Mouse (Mus musculus) testis, postnatal 14 days (tissue): ENCODE results near the gene Trappc4.
A peak's percentile ranks its signal among the peaks of the same experiment; 100 is the strongest.
"Not testable (repeated sequence)": the region's sequence is repeated elsewhere in the genome, so short reads cannot be mapped to it uniquely, and the experiment has no call there.

Experiments used
- DNase-seq: peaks from one replicate; pipeline ENCODE4 v3.0.0; 2021; ENCODE audit warnings: low spot score

The Trappc4 gene

DNA sequence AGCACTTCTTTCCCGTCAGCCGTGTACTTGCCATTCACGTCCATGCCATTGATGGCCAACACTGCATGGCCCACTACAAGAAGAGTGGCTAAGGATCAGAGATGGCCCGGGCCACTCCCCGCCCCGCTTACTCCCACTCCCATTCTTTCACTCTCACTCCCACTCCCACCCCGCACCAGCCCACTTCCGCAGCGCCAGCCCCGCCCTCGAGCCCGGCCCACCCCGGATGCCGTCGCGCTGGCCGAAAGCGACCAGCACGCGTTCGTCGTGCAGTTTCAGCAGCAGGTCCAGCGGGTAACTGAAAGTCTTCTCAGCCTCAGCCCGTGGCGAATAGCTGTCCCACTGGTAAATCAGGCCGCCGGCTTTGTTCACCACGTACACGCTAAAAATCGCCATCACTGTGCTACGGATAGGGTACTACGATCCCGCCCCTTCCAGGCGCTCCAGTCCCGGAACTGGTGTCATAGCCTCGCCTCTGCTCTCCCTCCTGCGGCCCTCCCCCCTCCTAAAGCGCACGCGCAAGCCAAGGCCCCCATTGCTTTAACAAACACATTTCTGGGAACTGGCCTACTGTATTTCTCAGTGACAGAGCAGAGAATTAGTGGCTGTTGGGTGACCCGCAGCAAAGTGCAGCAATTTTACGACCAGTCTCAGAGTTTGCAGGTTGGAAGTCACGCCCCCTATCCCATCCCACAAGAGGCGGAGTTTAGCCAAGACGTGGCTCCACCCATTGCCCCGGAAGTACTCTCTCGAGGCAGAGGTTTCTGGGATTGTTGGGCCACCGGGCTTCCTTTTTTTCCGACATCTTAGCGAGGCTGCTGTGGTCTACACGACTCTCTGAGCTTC, at the start of gene Trappc4, which contains the start of gene Rps25:
Trappc4 (minus strand) TSS at position 695 of the 846 bp plus-strand sequence.
Rps25 (plus strand) TSS at position 234 of the 846 bp plus-strand sequence.
- DNase-seq = peak; percentile 92

DNA sequence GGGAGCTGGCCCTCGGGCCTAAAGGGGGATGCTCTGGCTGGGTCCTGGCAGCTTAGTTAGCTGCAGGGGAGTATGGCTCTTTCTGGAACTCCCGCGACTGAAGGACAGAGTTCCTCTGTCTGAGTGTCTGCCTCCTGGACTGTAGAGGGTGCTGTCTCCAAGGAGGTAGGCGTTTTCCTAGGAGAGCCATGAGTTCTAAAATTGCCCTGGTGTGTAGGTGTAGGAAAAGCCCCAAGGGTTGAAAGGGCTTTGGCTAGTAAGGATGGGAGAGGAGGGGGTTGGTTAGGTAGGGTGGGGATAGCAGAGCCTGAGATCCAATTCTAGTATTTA, 47.5 kb upstream of the Trappc4 start, which contains the start of gene Upk2:
Upk2 (minus strand) TSS at position 86 of the 330 bp plus-strand sequence.
- no peak for DNase-seq

DNA sequence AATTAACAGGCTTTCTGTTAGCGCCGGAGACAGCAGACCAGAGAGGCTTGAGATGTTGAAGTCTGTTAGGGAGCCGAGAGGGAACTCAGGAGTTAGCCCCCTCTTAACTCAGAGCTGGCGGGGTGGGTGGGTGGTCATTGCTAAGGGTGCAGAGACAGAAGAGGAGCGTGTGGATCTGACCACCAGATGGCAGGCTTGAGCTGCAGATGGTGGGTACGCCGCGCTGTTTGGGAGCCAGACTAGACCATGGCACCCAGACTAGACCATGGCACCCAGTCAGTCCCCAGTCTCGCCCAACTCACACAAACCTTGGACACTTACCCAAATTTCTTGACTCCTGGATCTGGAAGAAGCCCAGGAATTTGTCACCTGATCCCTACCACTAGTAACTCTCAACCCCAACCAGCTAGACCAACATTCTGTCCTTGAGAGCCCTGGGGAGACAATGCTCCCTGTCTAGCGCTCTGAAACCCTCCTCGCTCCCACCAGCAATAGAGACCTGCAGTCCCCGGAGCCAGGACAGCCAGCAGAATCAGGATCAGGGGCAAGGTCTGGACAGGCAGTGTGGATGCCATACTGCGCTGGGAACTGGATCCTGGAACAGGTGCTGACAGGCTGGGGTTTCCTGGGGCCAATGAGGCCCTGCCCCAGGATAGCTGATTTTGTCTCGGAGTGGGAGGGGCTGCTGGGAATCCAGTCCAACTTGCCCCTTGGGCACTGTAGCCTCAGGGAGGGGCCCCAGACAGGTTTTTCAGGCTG, 46.9 kb upstream of the Trappc4 start:
- DNase-seq = peak; percentile 77

DNA sequence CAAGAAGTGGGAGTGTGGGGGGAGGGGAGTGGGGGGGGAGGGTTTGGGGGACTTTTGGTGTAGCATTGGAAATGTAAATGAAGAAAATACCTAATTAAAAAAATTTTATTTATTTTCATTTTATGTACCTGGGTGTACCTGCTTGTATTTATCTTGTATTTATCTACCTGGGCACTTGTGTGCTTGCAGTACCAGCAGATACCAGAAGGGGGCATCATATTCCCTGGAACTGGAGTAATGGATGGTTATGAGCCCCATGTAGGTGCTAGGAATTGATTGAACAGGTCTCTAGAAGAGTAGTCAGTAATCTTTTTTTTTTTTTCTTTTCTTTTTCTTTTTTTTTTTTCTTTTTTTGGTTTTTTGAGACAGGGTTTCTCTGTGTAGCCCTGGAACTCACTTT, 43.0 kb upstream of the Trappc4 start:
- DNase-seq = peak; percentile 45

DNA sequence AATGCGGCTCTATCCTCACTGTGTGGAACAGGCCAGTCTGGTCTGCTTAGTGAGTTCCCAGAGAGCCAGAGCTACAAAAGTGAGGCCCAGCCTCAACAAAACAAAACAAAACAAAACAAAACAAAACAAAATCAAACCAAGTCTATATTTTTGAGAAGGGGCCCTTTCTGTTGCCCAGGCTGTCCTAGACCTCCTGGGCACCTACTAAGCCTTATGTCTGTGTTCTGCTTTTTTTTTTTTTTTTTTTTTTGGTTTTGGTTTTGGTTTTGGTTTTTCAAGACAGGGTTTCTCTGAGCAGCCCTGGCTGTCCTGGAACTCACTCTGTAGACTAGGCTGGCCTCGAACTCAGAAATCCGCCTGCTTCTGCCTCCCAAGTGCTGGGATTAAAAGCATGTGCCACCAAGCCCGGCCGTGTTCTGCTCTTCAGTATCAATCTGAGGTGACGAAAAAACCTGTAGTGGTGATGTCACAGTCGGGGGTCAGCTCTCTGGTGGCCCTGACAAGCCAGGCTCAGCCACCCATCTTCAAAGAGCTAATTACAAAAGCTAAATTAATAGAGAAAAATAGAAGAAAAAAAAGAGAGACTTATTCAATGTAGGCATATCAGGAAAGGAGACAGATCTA, 37.1 kb upstream of the Trappc4 start:
- not testable (repeated sequence) for DNase-seq

DNA sequence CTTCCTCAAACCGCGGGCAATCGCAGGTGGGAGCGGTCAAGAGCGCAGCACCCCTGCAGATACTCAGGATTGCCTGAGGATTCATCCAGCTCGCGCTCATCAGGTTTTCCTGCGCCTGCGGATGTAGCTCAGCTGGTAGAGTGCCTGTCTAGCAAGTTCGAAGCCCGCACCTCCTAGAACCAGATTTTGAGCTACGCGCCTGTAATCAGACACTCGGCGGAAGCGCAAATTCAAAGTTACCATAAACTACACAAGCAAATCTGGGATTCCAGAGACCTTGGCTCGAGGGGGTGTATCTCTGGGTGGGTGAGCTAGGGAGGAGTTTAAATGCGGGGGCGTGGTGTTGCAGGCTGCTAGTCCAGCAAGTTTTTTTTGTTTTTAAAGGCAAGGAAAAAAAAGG, 33.6 kb upstream of the Trappc4 start, which contains the start of gene Foxr1:
Foxr1 (minus strand) TSS at position 176 of the 400 bp plus-strand sequence.
- DNase-seq = peak; percentile 64

DNA sequence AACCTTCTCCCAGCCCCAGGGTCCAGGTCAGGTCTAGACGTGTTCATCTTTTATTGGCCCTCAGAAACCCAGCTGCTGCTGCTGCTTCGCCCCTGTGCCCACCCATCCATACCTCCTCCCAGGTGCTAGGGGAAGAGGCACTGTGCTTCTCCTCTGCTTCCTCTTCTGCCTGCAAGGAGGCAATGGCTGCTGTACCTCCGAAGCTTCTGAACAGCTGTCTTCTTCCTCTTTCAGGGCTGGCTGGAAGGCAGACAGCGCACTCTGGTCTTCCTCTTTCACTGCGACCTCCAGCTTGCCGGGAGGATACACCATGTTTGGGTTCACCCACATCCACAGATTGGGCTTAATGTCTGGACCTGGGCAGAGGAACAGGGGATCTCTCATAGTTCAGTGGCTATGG, 28.3 kb upstream of the Trappc4 start:
- no peak for DNase-seq

DNA sequence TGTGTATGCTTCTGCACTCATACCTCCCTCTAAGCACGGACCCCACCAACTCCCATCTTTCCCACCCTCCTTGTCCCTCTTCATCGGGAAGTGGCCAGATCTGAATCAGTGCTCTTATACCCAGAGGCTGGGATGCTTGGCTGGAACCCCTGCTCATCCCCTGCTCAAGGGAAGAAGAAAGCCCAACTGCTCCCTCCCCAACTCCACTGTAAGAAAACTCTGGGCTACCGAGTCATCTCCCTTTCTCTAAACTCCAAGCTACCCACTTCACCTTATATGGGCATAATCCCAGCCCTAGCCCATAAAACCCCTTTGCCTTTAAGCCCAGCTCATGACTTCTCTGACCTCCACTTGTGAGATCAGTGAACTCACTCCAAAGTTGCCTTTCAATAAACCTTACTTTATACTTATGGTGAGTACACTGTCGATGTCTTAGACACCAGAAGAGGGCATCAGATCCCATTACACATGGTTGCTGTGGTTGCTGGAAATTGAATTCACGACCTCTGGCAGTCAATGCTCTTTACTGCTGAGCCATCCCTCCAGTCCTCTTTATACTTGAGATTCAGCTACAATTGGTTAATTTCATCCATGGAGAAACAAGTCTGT, 25.3 kb upstream of the Trappc4 start:
- DNase-seq = no peak

DNA sequence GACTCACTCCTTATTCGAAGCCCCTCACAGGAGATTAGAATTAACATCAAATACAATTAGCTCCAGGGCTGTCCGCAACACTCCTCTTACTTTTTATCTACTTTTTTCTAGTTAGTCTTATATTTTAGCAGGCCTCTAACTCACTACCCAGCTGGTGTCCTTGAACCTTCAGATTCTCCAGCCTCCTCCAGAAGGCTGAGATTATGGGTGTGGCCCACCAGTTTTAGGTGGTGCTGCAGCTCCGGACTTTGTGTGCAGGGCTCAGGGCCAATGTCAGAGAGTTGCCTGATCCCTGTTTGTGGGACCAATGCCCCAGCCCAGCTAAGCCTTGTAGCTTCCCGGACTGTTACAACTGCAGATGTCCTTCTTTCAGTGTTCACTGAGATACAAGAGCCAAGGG, 16.2 kb upstream of the Trappc4 start:
- no peak for DNase-seq

DNA sequence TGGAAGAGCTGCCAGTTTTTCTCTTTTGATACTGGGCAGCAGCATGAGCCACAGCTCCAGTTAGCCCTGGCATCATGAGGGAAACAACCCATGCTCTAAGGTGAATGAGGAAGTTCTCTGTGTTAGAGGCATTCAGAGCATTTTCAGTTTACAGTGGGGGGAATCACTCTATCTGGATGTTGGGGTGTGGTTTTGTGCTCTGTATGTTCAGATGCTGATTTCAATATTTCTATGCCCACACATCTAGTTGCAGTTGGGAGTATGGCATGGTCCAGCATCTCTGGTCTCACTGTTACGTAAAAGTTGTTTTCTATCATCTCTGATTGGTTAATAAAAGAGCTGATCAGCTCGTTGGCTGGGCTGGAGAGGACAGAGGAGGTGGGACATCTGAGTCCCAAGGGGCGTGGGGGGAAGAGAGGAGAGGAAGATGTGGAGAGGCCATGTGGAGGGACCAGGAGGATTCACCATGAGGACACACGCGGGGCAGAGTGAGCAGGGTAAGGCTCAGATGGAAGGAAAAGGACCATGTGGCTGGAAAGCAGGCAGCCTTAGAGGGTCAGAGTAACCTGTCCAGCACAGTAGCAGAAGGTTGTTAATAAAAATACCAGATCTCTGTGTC, 13.0 kb upstream of the Trappc4 start:
- DNase-seq = no peak

DNA sequence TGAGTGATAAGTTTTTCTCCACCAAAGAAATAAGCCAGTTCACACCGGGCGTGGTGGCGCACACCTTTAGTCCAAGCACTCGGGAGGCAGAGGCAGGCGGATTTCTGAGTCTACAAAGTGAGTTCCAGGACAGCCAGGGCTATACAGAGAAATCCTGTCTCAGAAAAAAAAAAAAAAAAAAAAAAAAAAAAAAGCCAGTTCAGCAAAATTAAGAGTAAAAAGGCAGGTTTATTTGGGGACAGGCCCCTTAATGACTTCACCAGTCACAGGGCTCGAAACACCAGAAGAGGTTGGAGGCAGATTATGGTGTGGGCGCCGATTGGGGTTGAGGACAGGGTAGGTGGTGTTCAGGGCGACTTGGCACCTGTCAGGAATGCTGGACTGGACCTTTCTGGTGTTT, 12.3 kb upstream of the Trappc4 start:
- not testable (repeated sequence) for DNase-seq

DNA sequence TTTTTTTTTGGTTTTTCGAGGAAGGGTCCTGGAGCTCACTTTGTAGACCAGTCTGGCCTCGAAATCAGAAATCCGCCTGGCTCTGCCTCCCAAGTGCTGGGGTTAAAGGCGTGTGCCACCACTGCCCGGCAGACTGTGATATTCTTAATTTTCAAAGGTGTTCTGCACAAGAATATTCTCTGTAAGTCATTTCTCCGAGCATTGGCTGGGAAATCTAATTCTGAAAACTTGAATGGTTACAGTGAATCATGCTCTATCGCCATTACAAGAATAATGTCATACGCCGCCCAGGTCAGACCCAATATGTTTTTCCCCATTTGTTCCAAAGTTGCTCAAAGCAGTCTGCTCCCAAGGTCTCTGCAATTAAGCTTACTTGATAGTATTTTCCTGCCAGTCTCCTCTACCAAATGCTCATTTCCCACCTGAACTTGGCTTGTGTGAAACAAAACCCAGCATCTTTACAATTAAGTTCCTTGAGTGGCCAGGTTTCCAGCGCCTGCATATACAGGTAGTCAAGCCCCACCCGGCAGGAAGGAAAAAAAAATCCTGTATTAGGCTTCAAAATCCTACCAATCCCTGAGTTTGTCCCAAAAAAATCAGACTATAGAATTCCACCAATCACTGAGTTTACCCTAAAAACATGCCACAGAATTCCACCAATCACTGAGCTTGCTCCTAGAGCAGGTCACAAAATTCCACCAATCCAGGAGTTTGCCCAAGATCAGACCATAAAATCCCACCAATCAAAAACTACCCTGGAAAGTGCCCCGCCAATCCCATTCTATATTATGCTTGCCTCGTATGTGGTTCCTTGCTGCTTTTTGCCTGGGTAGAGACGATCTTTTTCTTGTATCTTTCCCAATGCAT, 11.4 kb upstream of the Trappc4 start, which contains the start of gene Ccdc84:
Ccdc84 (minus strand) TSS at position 51 of the 867 bp plus-strand sequence.
- DNase-seq = peak; percentile 81

DNA sequence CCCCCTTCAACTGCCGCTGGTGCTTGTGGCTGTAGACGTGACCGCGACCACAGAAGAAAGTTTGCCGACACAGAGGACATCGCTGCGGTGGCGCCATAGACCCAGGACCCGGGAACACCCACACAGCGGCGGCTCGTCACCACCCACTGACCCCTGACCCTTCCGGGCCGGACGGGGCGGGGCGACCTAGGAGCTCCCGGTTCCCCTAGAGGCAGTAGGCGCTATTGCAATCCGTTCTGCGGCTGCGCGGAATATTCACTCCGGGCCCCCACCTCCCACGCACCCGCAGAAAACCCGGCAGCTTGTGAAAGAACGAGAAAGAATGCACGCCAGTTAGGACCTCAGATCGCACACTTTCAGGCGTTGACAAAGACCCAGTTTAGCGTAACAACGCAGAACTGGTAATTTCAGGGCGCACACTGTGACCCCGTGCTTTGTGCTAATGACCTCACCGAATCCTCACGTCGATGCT, 10.5 kb upstream of the Trappc4 start:
- peak; percentile 93 for DNase-seq

DNA sequence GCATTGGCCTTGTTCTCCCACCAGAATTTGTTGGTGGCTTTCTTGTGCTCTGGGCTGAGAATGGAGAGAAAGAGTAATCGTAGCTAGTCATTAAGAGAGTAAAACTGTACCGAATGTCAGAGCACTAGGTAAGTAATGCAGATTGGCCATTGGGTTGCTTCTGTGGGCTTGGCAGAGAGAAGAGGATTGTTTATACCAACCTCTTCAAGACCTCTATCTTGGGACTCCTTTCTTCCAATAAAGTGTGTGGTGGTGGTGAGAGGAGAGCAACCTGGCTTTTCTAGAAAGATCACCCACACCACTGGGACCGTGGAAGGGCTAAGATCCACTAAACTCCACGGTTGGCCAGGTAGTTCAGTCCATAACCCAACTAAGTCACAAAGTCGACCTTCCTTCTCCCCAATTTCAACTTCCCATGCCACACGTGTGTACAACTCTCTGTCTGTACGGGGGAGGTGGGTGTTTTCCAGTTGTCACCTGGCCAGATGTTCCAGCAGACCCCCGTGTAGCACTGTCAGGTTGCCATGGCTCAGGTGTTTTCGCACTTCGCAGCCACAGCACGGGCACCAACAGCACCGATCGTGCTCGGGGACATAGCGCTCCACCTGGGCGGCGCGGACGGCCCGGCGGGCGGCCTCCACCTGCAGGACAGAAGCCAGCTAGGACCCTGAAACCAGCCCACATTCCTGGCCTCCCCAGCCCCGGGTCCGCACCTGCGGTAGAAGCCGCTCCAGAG, 9.9 kb upstream of the Trappc4 start:
- DNase-seq = no peak

DNA sequence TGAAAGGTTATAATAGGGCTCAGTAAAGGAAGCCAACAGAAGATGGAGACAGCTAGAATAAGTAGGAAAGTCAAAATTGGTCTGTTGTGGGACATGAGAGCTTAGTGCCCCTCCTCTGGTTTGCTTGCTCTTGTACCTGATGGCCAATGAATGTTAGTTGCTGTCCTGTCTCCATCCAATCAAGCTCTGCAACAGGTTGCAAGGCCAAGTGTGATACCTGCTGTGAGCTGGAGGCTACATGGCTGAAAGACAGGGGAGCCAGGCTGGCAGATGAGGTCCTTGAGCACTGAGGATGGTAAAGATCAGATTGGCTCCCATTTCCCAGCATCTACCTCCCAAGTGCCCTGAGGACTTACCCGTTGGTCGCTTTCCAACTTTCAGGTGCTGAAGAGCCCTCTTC, 5.4 kb upstream of the Trappc4 start:
- DNase-seq = no peak

DNA sequence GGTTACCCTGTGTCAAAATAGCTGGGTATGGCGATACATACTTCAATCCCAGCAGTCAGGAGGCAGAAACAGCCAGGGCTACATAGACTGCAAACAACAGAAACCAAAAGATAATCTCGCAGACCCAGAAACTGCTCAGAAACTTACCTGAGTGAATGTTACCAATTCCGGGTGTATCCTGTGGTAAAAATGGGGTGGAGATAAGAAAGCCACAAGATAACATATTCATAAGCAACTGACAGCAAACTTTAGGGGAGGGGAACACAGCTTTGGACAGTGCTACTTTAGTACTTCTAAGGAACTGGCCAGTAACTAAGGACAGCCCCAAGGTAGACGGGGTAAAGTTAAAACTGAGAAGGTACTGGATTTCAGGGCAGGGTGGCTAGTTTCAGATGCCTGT, 4.9 kb upstream of the Trappc4 start:
- no peak for DNase-seq

DNA sequence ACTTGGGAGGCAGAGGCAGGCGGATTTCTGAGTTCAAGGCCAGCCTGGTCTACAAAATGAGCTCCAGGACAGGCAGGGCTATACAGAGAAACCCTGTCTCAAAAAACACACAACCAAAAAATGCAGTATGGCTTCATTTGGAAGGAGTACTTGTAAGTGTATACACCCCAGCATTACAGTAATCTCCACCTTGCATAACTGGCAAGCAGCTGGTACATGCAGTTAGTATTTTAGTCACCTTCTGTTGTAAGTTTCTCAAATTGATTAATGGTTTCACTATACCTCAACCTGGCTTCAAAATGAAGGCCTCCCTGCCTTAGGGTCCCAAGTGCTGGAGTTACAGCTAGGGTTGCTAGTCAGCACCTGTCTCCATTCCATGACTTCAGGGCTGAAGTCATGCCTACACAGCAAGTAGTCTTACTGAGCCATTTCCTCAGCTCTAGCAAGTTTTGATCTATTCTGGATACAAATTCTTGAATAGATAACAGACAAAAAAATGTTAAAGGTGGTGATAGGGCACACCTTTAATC, 4.3 kb upstream of the Trappc4 start:
- no peak for DNase-seq

DNA sequence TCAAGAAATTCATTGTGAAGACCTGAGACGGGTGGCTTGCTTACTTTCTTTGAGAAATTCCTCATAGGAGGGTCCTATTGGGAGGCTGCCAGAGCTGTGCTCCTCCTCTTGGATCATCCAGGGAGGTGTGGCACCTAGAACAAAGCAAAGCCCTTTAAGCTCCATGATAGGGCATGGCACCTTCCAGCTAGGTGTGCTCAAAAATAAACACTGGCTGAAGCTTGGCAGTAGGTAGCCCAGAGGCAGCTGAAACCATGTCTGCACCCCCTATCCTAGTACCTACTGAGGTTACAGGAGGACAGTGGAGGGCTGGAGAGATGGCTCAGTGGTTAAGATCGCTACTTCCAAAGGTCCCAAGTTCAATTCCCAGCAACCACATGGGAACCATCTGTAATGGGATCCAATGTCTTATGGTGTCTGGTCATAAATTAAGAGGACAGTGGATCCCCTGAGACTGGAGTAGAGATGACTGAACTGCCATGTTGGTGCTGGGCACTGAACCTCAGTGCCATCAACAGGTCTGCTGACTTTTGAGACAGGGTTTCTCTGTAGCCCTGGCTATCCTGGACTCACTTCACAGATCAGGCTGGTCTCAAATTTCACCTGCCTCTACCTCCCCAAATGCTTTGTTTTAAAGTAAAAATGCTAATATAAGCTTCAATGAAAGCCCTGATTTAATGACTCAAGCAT, 3.4 kb upstream of the Trappc4 start:
- no peak for DNase-seq

DNA sequence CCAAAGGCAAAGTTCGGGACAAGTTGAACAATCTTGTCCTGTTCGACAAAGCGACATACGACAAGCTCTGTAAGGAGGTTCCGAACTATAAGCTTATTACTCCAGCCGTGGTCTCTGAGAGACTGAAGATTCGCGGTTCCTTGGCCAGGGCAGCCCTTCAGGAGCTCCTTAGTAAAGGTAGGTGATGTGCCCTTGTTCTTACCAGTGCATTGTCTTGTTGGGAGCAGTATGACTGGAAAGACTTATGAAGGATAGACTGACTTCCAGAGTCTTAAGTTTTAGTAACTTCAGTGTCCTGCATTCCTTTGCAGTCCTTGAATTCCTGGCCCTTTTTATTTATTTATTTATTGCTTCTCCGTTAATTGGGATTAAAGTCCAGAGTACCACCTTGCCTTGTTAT, 1.3 kb upstream of the Trappc4 start:
- not testable (repeated sequence) for DNase-seq
